Mouse (Mus musculus) testis, adult 2 months (tissue): ENCODE results near the gene Lyst.

Experiments
- CTCF ChIP-seq: fragments of 200-500 bp; IDR thresholded peaks from 2 replicates; pipeline ENCODE4 v1.5.1; 2012; ENCODE audit warnings: low read depth, mild to moderate bottlenecking, inconsistent platforms, low read length, moderate library complexity; ENCODE audit not compliant: control insufficient read depth, insufficient read depth, insufficient replicate concordance
- POLR2A ChIP-seq: fragments of 200-500 bp; IDR thresholded peaks from 2 replicates; pipeline ENCODE4 v1.6.1; 2012; ENCODE audit warnings: low read depth, mild to moderate bottlenecking, inconsistent platforms, low read length, moderate library complexity; ENCODE audit not compliant: control insufficient read depth

- no peak for TF ChIP-seq CTCF
- no peak for TF ChIP-seq POLR2A
These were observed 195.0 kb downstream of the Lyst start for GRCm38 (mm10) chr13:13784981-13785783.
